Mouse (Mus musculus) lung, postnatal 10 days (tissue): ENCODE results near the gene Shank2.
A peak's percentile ranks its signal among the peaks of the same experiment; 100 is the strongest.

Source experiments
- DNase-seq: peaks from one replicate; pipeline ENCODE4 v3.0.0; 2021

Shank2 gene

DNA sequence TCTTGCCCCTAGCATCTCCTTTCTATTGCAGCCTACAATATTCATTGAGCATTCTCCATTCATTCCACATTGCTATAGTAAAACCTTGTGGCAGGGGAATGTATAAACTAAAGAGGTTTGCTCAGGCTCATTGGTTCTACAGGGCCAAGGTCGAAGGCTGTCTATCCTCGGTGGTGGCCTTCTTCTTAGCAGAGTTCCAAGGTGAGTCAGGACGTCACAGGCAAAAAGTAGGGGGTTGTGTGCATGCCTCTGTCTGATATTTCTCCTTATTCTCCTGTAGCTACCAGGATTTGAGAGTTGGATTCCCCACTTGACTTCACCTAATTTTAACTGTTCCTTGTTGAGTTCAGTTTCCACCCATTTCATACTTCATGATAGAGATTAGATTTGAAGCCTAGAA lies 29.9 kb downstream of the Shank2 start:
- no peak for DNase-seq

DNA sequence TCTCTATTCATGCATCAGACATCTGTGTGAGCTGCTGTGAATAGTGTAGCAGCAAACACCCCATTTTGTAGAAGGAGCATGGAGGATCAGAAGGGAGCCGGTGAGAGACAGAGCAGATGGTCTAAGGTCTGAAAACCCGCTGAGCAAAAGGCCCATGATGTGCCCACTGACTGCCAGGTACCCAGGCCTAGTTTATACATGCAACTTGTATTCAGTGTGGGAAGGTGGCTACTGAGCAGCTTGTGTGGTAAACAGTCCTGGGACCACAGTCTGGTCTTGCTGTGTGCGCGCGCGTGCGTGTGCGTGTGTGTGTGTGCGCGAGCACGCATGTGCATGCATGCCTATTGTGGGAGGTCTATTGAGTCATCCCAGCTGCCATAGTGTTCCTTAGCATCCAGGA lies 35.8 kb downstream of the Shank2 start:
- no peak for DNase-seq

- peak; percentile 55 for DNase-seq
These were observed 36.4 kb downstream of the Shank2 start for GRCm38 (mm10) chr7:144037966-144038669.

- no peak for DNase-seq
These were observed 37.0 kb downstream of the Shank2 start for GRCm38 (mm10) chr7:144038741-144039140.

DNA sequence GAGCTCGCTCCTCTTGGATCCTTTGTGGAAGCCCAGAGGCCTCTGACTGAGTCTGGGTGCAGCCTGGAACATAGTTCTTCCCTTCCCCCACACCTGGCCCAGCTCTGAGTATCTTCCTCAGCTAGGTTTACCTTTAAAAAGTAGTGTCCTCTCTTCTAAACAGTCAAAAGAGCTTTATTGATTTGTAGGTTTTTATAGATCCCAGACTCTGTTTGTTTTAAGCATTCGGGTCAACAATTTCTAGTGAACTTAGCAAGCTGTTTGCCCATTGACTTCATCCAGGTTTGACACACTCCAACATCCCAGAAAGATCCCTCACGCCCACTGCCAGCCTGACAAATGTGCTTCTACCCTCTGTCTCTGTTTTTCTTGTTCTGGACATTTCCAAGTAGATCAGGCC lies 38.6 kb downstream of the Shank2 start:
- no peak for DNase-seq

DNA sequence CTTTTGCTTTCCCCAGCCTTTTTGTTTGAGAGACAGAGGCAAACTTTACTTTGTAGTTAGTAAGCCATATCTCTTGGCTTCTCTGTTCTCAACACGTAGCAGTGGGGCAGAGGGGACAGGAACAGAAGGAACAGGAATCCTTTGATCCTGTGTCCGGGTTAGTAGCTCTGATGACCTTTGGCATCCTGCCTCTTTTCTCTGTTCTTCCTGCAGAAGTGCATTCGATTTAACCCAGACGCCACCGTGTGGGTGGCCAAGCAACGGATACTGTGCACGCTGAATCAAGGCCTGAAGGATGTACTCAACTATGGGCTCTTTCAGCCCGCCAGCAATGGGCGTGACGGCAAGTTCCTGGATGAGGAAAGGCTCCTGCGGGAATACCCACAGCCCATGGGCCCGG lies 50.3 kb downstream of the Shank2 start:
- peak; percentile 44 for DNase-seq

DNA sequence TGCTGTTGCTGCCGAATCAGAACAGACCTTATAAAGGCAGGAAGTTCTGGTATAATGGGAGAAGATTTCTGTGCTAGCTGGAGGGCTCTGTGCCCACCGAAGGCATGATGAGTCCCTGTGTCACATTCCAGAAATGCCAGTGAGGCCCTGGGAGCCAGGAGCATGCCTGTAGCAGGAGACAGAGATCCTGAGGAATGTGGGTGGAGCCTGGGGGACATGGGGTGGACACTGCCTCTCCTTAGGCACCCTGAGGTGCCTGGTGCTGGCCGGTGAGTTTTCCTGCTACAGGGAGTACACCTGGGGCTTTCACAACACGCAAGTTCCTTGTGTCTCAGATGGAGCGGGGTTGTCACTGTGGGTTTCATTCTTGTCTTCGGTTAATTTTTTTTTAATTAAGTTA lies 53.5 kb downstream of the Shank2 start:
- no peak for DNase-seq

GRCm38 (mm10) chr7:144055702-144056531 lies 54.2 kb downstream of the Shank2 start:
- peak; percentile 16 for DNase-seq

GRCm38 (mm10) chr7:144070162-144070949 lies 68.6 kb downstream of the Shank2 start:
- no peak for DNase-seq

DNA sequence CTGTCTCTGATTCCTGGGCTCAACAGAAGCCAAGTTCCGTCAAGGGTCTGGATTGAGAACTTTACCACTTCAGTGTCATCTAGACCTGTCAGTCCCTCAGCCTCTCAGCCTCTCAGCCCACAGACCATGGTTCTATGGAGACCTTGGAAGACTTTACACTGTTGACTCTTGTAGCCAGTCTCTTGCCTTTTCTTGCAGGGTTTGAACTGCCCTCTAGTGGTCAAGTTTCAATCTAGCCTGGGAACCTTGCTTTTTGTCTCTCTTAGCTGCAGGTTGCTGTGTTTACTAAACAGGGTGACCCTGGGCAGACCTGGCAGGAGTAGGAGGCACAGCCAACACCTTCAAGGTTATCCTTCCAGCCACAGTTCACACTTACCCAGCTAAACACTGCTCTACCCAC lies 70.5 kb downstream of the Shank2 start:
- DNase-seq = peak; percentile 9

DNA sequence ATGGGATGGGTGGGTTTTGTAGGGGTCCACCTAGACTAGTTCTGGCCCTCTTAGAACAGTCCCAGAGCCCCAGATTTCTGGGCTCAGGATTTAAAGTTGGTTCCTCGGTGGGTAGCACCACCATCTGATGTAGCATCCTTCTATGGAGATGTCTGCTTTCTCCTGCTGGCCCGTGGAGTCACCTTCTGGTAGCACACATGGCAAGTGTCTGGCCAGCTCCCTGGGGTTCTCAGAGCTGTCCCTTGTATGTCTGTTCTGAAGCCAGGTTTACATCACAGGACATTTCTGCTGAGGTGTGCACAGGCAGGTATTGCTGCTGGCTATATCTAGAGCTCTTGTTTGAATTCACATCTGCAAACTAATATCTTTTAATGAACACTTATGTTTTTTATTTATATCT lies 71.1 kb downstream of the Shank2 start:
- DNase-seq = no peak

DNA sequence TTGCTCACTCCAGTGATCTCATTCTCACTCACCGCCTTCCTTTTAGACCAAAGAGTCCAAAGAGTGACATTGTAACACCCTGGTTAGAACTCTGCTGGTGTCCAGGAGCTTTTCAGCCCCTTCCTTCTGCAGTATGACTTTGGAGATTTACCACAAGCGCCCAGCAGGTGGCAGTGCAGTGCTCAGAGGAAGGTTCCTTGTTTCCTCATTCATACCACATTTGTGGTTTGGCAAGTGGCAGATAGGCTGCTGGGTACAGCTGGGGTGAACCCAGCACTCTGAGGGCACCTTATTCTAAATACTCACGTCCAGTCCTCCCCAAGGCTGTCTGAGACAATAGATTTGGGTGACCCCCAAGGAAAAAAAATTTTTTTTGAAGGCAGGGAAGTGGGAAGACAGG lies 73.0 kb downstream of the Shank2 start:
- DNase-seq = peak; percentile 77

- peak; percentile 30 for DNase-seq
These were observed 76.9 kb downstream of the Shank2 start for GRCm38 (mm10) chr7:144078661-144079060.

DNA sequence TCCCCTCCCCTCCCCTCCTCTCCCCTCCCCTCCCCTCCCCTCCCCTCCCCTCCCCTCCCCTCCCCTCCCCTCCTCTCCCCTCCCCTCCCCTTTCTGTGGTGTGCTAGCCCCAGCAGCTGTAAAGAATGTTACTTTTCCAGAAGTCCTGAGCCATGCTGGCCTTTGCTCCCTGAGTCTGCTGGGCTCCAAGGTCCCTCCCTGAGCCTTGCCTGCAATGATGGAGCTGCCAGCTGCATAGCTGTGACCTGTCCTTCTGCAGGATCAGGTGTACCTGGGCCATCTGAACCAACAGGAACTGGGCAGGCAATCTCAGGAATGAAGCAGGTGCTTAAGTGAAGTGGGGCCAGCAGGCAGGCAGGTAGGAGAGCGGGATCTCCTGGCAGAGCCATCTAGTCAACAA lies 78.1 kb downstream of the Shank2 start:
- DNase-seq = no peak

DNA sequence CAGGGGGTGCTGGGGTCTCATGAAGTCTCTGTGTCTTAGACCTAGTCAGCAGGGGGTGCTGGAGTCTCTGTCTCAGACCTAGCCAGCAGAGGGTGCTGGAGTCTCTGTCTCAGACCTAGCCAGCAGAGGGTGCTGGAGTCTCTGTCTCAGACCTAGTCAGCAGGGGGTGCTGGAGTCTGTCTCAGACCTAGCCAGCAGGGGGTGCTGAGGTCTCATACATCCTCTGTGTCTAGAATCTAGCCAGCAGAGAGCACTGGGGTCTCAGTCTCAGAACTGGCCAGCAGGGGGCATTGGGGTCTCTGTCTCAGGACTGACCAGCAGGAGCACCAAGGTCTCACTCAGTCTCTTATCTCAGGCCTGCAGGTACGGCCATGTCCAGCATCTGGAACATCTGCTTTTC lies 79.7 kb downstream of the Shank2 start:
- DNase-seq = peak; percentile 43

- DNase-seq = peak; percentile 14
These were observed 80.2 kb downstream of the Shank2 start for GRCm38 (mm10) chr7:144081963-144082362.

DNA sequence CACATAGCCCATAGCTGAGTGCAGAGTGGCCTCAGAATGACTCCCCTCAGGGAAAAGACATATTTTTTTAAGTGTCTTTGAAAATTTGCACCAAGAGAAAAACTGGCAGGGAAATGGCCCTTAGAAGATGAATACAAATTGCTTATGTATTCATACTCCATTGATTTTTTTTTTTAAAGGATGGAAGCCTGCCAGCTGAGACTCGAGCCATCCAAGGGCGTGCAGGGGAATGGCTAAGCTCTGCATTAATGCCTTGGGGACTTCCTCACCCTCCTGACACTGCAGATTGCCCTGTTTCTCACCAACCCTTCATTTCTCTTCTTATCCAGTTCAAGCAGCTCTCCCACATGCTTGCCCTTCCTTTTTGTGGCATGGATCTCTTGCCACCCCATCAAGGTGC lies 85.5 kb downstream of the Shank2 start:
- DNase-seq = no peak

DNA sequence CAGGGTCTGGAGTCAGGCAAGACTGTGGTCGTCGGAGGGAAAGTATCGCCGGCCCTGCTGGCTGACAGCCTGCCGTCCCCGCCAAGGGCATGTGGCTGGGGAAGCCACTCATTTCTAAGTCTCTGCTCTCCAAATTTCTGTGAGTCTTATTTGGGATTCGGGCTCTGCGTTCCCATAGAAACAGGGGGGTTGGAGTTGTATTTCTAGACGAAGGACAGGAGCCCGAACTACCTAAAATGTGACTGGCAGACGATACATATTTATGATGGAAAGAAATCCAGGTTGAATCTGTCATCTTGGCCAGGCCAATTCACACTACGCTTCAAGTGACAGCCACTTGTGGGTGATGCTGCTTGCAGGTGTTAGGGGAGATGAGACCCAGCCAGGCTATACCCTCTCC lies 92.4 kb downstream of the Shank2 start:
- no peak for DNase-seq

DNA sequence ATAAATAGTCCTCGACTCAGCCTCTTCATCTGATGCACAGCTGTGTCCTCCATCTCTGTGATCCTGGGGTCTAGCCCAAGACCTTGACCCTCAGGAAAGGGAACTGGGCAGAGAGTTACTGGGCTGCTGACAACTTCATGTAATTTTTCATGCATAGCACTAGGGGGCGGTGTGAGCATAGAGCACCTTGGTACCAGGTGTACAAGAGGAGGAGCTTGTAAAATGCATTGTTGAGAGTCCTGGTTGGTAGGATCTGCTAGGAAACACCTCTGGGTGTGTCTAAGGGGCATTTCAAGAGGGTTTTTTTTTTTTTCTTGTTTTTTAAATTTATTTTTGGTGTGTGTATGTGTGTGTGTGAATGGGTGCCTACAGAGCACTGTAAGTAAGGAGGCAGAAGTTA lies 95.6 kb downstream of the Shank2 start:
- peak; percentile 20 for DNase-seq

GRCm38 (mm10) chr7:144102222-144102980 lies 100.7 kb downstream of the Shank2 start:
- no peak for DNase-seq

DNA sequence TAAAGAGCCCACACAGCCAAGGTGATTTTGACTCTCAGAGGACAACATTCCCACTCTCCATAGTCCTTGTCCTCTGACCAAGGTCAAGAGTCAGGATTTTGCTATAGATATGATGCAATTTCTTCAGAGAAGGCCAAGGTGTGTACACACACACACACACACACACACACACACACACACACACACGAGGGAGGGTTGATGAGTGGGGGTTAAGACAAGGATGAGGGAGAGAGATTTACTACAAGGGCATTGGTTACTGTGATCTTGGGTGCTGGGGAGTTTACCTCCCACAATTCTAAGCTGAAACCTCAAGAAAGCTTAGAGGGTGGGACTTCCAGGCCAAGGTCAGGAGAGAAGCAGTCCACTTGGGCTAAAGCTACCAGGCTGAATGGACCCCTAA lies 104.2 kb downstream of the Shank2 start:
- DNase-seq = no peak

DNA sequence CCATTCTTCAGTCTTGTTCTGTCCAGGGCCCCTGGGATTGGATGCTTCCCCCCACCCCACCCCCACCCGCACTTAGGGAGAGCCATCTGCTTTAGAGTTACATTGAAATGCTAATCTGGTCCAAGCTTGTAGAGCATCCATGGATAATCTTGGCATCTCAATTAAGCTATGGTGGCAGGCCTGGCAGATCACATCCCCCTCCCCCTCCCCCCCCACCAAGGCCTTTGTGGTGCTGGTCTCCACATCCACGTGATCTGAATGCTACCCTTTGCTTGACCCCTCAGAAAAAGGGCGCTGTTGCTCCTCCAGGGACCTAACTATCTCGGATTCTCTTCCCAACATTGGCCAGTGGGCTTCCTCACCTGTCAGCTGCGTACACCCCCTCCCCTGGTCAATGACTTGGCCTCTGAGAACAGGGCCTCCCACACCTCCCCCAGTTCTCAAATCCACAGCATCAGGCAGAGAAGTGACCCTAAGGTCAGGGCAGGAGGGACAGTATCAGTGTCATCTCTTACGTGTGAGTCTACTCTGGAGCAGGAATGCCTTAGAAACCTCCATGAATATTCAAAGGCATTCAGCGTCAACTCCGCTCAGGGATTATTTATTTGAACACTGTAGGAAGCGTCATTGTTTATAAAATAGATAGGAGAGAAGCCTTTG lies 104.8 kb downstream of the Shank2 start:
- no peak for DNase-seq
